Mouse (Mus musculus) liver (tissue): Measurements from ENCODE around the gene Tulp2.
"Not testable (repeated sequence)": the region's sequence is repeated elsewhere in the genome, so short reads cannot be mapped to it uniquely, and the experiment has no call there.

Source experiments
- DNase-seq: peaks from one replicate; pipeline ENCODE4 v3.0.0-alpha.2; 2020; ENCODE audit warnings: mixed read lengths

Tulp2 gene

DNA sequence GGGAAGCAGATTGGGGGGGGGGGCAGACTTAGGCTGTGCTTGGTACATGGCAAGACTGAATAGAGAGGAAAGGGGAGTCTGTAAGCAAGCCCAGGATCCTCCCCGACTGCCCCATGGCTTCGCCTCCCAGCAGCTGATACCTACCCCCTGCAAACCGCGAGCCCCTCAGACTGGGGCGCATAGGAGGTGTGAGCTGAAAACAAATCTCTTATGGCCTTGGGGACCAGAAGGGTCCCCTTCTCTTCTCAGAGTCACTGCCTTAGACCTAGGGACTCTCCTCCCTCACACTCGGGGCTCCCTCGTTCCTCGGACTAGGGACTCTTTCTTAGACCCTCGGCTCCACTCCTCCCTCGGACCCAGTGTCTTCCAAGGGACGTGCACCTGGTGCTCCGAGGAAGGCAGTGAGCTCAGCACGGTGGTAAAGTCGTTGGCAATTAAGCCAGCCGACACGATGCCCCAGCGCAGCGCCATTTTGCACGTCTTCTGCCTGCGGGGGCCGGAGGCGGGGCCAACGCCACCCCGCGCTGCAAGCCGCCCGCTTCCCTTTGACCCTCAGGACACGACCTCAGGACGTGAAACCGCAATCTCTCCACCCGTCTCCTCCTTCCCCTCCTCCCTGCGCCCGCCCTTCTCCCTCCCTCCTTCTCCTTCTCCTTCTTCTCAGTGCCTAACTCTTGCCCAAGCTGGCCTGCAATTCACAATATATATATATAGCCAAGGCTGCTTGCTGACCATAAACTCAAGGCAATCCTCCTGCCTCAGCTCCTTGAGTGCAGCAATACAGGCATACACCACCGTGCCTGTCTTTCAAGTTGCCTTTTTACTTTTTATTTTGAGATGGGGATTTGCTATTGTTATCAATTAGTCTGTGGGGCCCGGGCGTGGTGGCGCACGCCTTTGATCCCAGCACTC, 6.9 kb downstream of the Tulp2 start, which contains the start of gene Dhdh:
TSS of gene Dhdh (minus strand) at position 513 of the 912 bp plus-strand sequence.
- DNase-seq = peak; percentile 74

DNA sequence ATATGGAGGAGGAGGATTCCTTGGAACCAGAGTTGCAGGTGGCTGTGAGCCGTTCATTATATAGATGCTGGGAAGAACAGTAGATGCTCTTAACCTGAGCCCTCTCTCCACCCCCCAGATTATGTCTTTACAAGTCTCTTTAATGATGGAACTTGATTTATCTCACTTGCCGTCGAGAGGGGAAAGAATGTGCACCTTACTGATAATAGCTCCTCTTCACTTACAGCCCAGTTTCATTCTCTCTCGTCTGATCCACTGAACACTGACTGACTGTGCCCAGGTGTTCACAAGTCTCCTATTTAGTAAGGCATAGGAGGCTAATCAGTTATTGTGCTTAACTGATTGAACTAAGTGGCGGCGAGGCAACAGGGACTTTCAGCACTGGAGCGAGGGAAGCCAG, 7.9 kb downstream of the Tulp2 start:
- no peak for DNase-seq

DNA sequence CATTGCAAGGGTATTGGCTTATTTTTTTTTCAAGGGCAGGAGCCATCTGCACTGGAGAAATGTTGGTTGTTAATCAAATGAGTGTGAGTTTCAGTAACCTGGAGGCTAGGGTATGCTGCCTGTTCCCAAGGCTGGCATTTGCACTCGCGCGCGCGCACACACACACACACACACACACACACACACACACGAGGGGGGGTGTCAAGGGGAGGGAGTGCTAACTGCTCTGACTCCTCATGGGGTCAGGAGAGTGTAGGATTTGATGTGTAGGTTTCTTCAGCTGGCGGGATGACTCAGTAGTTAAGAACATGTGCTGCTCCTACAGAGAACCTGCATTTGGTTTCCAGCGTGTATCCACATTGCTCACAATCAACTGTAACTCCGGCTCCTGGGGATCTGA, 9.1 kb downstream of the Tulp2 start:
- peak; percentile 30 for DNase-seq

DNA sequence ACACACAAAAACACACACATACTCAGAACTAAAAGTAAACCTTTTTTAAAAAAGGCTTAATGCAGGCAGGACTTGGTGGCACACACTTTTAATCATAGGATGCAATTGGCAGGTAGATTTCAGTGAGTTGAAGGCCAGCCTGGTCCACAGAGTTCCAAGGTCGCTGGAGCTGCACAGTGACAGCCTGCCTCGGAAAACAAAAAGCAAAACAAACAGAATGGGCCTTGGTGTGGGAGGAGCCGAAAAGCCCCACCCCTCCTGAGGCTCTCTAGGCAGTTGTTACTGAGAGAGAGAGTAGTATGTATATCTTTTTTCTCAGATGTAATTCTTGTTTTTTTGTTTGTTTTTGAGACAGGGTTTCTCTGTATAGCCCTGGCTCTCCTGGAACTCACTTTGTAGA, 9.6 kb downstream of the Tulp2 start:
- DNase-seq = peak; percentile 63

DNA sequence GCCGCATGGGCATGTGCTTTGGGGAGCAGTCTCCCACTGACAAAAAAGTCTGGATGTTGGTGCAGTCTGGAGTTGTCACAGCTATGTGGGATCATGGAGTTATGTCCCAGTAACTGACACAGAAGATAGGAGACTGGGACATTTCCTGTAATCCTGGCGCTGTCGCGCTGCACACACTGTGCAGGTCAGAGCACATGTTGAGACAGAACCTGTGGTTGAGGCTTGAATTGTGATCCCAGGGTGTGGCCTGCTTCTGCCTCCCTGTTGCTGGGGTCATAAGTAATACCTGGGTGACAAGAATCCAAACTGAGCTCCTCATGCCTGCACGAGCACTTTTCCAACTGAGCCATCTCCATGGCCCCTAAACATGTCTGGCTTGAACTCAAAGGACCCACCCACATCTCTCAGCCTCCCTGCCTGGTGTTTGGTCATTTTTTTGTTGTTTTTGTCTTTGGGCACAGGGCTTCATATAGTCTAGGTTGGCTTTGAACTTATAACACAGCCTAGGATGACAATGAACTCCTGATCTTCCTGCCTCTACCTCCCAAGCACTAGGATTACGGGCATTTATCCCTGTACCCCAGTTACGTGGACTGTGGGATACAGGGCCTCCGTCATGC, 10.7 kb downstream of the Tulp2 start:
- DNase-seq = no peak

DNA sequence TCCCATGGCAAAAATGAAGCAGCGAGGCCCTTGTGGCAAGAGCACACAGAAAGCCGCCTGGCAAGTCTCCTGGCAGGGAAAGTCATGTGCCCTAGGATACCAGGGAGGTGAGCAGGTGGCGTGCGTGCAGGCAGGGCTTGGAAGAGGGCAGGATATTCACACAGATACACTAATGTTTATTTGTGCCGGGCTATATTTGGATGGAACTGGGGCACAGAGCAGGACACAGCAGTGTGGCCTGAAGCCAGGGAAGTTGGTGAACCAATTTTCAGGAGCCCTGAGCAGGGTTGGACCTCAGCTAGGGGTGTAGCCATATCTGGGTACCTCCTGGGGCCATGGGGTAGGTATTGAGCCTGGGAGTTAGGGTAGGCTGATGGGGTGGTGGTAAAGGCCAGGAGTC, 11.3 kb downstream of the Tulp2 start:
- DNase-seq = no peak

DNA sequence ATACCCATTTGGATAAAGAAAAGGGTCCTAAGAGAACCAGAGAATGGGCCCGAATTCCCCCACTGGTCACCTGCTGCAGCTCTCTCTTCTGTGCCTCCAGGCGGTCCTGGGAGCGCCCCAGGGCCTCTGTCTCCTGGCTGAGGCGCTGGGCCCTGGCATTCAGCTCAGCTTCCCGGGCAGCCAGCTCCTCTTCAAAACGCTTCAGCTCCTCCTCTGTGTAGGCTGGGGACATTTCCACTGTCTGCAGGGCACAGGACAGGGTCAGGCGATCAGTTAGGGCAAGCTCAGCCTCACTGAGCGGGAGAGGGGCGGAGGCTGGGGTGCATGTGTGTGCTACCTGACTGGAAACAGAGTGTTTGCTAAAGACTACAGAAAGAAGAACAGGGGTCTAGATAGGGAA, 12.9 kb downstream of the Tulp2 start:
- no peak for DNase-seq

DNA sequence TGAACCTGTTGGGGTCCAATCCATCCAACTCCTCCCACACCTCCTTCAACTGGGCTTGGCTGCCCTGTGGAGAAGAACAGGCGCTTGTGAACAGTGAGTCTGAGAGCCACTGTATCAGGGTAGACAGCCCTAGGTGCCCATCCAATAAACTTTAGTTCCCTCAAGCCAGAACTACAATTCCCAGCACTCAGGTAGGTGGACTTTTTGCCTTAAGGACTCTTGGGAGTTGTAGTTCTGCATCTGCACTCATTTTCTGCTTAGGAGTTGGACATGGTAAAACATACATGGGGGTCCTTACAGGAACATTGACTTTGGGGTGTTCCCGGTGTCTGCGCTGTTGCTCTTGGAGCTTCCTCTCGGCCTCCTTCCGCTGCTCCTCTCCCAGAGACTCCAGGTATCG, 16.8 kb downstream of the Tulp2 start:
- no peak for DNase-seq

DNA sequence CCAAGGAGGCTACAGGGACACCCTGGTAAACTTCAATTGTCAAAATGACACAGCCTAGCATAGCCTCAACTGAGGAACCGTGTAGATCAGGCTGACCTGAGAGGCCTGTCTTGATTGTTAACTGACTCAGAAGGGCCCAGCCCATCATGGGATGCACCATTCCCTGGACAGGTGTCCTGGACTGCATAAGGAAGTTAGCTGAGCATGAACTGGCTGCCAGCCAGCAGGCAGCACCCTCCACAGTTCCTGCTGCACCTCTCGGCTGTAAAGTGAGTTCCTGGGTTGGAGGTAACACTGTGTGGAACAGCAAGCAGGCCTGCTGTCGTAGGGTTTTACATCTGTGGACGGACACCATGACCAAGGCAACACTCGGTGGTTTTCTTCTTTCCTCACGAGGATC, 25.9 kb downstream of the Tulp2 start:
- DNase-seq = no peak

DNA sequence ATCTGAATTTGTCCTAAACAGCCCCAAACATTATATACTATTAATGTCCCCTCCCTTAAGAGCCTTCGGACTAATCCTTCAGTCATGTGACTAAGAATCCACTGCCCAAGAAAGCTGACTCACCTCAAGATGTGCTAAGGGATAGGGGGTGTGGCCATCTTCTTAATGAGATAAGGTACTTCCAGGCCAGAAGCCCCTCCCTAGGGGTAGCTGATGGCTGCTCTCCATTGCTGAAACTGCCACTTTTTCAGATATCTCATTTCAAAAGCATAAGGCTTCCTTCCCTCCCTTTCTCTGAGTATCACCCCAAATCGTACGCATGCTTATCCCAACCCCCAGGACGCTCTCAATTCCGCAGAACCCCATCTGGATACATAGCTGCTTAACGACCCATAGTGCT, 26.9 kb downstream of the Tulp2 start:
- DNase-seq = peak; percentile 85

DNA sequence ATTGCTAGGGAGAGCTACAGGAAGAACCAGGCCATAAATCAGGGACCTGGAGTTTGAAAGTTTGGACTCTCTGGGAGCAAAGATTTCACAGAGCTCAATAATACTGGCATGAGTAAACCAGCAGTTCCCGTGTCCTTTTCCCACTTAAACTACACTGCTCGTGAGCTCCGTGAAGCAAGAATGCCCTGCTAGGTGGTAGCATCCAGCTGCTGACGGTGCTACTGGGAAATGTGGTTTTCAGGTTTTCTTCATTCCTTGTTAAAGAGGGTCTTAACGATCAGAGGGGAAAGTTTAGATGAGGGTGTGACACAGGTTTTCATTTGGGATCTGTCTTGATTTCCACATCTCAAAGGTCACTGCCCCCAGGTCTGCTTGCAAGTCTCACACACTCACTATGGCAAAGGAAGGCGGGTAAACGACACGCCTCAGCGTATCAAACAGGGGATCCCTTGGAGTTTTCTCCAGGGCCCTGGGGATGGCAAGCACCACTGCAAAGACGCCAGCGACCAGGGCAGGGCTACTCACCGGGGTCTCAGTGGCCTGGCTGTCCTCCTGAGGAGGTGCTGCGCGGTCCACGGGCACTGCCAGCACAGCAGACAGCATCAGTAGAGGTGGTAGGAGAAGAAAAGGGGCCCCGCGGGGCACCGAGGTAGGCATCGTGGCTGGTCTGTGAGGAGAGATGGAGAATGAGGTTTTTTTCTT, 27.7 kb downstream of the Tulp2 start:
- DNase-seq = peak; percentile 67

DNA sequence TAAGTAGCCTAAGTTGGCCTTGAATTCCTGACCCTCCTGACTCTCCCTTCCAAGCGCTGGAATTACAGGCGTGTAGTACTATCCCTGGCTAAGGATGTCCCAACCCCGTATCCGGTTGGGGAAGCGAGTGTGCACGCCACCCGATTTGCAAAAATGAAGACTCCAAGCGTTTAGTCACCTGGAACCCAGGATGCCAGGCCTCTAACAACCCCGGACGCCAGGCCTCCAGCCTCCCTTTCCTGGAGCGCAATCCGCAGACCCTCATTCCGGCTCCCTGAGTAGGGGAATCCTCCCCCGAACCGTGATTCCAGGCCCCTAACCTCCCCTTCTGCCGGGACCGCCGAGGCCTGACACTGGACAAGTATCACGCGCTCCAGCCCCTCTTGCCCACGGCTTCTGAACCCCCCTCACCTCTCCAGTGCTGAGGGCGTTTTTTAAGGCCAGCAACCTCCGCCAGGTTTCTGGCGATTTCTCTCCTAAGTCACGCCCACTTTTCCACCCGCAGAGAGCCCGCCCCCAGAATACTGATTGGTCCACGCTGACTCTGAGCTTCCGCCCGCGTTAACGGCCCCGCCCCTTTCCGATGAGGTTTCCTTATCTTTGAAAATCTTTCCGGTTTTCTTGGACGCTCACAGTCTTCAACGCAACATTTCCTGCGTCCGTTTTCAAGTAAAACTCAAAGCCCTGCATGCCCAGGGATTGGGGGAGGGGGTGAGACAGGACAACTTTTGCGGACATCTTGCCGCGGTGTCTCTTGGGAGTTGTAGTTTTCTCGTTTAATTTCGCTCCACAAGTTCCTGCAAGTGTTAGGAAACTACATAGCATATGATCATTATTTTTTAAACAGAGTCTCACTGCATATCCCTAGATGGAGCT, 28.5 kb downstream of the Tulp2 start, which contains the start of gene Nucb1:
TSS of gene Nucb1 (minus strand) at position 495 of the 876 bp plus-strand sequence.
- DNase-seq = peak; percentile 96

DNA sequence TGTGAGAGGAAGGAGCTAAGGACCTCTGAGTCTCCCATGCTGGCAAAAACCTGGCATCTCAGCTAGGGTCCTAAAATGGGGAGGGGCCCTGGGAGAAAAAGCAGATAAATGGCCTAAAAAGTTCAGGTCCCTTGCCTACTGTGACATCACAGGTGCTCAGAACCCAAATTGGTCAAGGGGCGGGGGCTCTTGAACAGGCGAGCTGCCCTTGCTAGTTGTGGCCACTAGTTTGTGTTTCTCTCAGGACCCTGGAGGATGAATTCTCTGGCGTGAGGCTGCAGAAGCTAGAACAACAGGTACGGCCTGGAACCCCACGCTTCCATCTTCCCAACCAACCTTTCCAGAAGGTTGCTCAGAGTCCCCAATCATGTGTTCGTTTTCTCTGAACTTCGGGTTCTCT, 32.7 kb downstream of the Tulp2 start:
- DNase-seq = no peak

DNA sequence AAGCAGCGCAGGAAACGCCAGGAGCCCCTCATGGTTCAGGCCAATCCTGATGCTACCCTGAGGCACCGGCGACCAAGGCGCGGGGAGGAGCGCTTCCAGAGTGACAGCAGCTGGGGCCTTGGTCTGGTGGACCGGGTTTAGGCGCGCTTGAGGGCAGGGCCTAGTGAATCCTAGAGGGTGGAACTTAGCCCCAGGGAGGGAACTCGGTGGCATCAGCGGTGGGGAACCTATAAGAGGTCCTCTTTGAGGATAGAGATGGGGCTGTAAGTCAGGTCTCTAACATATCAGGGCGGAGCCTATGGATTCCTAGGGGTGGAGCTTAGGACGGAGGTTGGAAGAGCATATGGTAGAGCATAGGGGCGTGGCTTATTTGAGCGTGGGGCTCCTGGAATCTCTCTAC, 33.8 kb downstream of the Tulp2 start:
- DNase-seq = peak; percentile 89

DNA sequence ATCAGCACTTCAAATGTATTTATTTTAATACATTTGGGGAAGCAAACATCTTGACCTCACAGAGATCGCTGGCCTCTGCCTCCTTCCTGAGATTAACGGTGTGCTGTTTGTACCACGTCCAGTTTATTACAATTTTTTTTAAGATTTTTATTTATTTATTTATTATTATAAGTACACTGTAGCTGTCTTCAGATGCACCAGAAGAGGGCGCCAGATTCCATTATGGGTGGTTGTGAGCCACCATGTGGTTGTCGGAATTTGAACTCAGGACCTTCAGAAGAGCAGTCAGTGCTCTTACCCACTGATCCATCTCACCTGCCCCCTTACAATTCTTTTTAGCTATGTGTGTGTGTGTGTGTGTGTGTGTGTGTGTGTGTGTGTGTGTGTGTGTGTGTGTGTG, 35.2 kb downstream of the Tulp2 start:
- not testable (repeated sequence) for DNase-seq

DNA sequence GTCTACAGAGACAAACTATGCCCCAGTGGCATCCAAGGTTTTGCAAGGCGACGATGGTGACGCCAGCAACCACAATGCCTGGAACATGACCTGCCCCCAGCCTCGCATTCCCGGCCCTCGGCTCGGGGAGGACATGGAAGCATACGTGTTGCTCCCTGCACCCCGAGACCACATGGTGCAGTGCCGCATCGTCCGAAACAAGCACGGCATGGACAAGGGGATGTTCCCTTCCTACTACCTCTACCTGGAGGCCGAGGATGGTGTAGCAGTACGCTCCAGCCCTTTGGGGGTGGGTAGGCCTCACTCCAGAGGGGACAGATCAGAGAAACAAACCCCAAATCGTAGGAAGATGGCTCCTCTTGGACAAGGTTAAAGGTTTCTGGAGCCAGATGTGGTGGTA, 36.9 kb downstream of the Tulp2 start:
- DNase-seq = no peak

DNA sequence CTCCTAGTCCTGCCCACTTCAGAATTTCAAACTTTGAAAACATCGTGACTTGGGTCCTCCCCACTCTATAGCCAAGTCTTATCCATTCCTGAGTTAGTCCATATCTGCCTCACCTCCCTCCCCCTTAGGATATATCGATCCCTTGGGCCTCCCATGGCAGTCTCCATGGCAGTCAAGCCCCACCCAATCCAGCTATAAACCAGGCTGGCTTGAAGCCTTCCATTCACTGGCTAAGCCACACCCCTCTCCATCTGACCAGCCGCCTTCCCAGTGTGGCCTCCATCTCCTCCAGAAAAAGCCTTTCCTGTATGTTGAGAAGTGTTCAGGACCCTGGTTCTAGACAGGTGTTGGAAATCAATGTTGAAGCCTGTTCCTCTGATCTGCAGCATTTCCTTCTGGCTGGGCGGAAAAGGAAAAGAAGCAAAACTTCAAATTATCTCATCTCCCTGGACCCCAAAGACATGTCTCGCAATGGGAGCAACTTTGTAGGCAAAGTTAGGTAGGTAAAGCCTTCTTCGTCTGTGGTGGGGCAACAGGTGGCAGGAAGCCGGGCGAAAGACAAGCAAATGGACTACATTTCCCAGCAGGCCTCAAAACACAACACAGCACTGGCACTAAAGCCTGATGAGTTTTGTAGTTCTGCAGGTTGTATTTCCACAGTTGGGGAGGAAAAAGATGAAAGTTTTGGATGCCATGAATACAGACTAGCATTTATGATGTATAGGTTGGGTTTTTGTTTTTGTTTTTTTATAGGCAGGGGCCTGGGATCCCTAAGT, 37.9 kb downstream of the Tulp2 start:
- DNase-seq = peak; percentile 57

DNA sequence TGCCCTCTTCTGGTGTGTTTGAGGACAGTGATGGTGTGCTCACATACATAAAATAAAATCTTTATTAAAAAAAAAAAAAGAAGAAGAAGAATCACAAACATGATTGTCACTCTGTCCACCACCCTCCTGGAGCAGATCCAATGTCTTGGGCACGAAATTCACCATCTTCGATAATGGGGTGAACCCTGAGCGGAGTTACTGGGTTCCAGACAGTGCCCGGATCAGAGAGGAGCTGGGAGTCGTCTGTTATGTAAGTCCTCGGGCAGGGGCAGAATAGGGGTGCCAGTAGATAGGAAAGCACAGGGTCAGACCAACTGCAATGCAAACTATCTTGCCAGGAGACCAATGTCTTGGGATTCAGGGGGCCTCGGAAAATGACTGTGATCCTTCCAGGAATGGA, 38.9 kb downstream of the Tulp2 start:
- no peak for DNase-seq

DNA sequence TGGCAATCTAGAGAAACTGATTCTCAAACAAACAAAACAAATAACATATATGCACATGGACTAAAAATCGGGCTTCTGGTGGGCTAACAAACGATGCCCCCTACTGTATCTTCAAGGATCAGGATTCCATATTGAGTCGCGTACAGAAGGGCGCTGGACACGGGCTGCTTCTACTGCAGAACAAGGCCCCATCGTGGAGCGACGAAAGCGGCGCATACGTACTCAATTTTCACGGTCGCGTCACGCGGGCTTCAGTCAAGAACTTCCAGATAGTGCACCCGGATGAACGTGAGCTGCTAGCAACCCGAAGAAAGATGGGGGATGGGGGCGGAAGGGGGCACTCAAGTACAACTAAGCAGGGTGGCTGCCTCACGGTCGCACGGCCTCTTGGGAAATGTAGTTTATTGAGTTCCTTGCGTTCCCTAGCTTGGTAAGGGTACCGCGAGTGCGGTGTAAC, 40.1 kb downstream of the Tulp2 start:
- peak; percentile 84 for DNase-seq

DNA sequence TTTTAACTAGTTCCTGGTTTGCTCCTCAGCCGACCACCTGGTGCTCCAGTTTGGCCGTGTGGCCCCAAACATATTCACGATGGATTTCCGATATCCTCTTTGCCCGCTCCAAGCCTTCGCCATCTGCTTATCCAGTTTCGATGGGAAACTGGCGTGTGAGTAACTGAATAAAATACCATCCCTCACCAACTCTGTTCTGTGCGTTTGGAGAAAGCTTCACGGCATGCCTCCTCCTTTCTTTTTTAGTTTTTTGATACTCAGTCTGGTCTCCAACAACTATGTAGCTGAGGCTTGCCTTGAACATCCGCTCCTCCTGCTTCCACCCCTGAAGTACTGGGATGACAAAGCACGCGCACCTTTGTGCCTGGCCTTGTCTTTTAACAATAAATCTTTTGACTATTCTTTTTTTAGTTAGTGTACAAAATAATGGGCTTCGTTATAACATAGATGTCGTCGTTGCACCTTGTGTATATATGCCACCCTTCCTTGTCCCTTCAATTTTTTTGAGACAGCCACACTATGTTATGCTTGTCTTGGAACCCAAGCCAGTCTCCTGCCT, 40.6 kb downstream of the Tulp2 start:
- no peak for DNase-seq

DNA sequence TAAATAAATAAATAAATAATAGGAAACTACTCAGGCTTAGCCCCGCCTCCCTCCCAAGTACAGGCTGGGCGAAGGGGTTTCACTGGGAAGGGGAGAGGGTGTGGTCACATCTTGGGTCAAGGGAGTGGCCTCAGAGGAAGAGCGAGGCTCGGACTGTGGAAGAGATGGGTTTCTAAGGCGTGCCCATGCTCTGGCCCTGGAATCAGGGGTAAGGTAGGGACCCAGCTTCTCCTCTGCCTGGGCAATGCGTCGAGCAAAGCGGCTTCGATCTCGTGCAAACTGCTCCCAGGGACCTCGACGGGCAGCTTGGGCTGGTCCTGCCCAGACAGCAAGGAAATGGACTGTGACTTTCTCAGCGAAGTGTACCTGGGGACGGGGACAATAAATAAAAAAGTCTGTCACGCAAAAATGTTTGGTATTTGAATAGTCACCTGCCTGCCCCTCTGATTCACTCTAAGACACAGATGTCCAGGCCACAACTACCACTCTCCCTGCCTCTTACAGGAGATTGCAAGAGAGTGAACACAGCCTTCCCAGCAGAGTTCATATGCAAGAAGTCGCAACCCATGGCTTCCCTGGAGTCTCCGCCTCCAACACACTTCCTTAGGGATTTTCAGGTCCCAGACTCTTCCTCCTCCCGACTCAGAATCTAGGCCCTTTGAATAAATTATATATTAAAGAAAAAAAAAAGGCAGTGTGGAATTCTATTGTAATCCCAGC, 41.4 kb downstream of the Tulp2 start:
- DNase-seq = peak; percentile 80
